Mouse (Mus musculus): ENCODE data around the gene Prickle4. TPM values are rescaled to one million over a fixed set of nuclear protein-coding genes. Genes with fewer than 3 reads are reported as not detected.
"Not testable (repeated sequence)": the region's sequence is repeated elsewhere in the genome, so short reads cannot be mapped to it uniquely, and the experiment has no call there.

Prickle4 gene
- polyA plus RNA-seq, 1 experiment = 9.0 TPM

DNA sequence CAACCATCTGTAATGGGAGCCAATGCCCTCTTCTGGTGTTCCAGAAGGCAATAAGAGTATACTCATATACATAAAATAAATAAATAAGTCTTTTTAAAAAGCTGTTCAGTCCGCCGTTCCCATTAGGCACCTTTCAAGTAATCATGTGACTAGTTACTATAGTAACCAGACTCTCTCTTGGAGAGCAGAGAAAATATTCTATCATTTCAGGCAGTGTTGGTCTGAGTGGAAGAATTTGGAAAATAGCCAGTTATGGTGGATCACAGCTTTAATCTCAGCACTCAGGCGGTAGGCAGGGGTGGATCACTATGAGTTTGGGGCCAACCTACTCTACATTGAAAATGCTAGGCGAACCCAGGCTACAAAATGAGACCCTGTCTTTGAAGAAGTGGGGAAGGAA, 25.4 kb downstream of the Prickle4 start:
- Histone ChIP-seq H3K36me3 (ENCODE audit: control insufficient read depth, insufficient read depth, low read length) (no peaks in the 10 kb centered on the region), H3K27me3 (replicated peaks; ENCODE audit: control insufficient read depth, insufficient read depth, low read length) (no peaks in the 10 kb centered on the region), H3K4me1 (ENCODE audit: control insufficient read depth, insufficient read depth, low read length) (peaks cover 3% of the 10 kb centered on the region; the same call in 1 of the 2 replicates), H3K27ac (ENCODE audit: insufficient read depth, low read depth, low read length) (no peak overlapping the region), H3K4me3 (ENCODE audit: insufficient read depth, low read depth, low read length) (no peak overlapping the region)
- 68% methylated on average over 4 of the region's 4 CpGs for WGBS
- DNase-seq = no peak
- TF ChIP-seq POLR2A (IDR thresholded peaks at IDR 0.05; ENCODE audit: low read depth, low read length) (no peak), CTCF (conservative IDR thresholded peaks at IDR 0.05; ENCODE audit: insufficient read depth, insufficient read length, low read depth, low read length) (no peak)

DNA sequence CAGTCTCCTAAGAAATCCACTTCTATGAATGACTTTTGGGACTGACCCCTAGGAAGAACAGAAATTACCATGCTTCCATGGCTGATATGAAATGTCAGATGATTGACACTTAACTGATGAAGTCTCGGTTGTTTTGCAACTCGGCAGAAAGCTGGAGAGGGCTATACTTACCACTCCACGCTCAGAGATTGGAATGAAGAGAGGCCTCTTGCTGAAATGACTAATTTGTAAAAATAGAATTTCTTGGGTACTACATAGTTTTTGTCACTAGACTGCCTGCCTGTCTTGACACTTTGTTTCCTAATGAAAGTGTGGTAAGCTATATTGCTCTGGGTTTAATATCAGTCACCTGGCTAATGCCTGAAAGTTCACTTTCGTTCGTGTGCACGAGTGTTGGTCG, 30.1 kb downstream of the Prickle4 start:
- no peak overlapping the region for H3K4me3 ChIP-seq (ENCODE audit: insufficient read depth, low read depth, low read length)
- no peak for TF ChIP-seq CTCF (conservative IDR thresholded peaks at IDR 0.05; ENCODE audit: insufficient read depth, insufficient read length, low read depth, low read length)
- TF ChIP-seq POLR2A (IDR thresholded peaks at IDR 0.05; ENCODE audit: low read depth, low read length) = no peak
- H3K36me3 ChIP-seq (ENCODE audit: control insufficient read depth, insufficient read depth, low read length) = no peaks in the 10 kb centered on the region
- no peak overlapping the region for H3K27ac ChIP-seq (ENCODE audit: insufficient read depth, low read depth, low read length)
- WGBS = 39% methylated on average over 7 of the region's 7 CpGs
- peaks cover 4% of the 10 kb centered on the region; the same call in 1 of the 2 replicates for H3K4me1 ChIP-seq (ENCODE audit: control insufficient read depth, insufficient read depth, low read length)
- no peaks in the 10 kb centered on the region for H3K27me3 ChIP-seq (replicated peaks; ENCODE audit: control insufficient read depth, insufficient read depth, low read length)
- DNase-seq = no peak

DNA sequence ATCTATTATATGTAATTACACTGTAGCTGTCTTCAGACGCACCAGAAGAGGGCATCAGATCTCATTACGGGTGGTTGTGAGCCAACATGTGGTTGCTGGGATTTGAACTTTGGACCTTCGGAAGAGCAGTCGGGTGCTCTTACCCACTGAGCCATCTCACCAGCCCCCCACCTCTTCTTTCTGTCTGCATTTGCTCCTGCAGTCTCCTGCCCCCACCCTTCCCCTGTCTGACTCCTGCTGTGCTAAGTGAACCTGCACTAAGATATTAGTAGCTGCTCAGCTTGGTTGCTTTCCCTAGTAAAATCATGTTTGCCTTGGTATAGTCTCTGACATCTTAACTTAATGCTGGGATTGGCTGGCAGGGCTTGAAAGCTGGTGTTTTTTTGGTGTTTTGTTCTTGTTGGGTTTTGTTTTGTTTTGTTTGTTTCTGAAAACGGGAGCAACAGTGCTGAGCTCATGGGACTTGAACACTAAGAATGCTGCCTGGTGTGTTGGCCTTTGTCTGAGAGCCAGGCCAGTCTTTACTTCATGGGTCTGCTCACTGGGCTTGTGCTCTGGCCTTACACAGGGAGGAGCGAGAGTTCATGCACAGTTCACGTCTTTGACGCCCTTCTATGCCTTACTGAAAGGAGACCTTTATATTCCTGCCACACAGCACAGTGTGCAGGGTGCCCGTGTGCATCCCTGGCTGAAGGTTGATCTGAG, 31.4 kb downstream of the Prickle4 start:
- Histone ChIP-seq H3K36me3 (ENCODE audit: control insufficient read depth, insufficient read depth, low read length) (no peaks in the 10 kb centered on the region), H3K27ac (ENCODE audit: insufficient read depth, low read depth, low read length) (no peak overlapping the region), H3K4me3 (ENCODE audit: insufficient read depth, low read depth, low read length) (no peak overlapping the region), H3K4me1 (ENCODE audit: control insufficient read depth, insufficient read depth, low read length) (peaks cover 4% of the 10 kb centered on the region; the same call in 1 of the 2 replicates), H3K27me3 (replicated peaks; ENCODE audit: control insufficient read depth, insufficient read depth, low read length) (no peaks in the 10 kb centered on the region)
- TF ChIP-seq CTCF (conservative IDR thresholded peaks at IDR 0.05; ENCODE audit: insufficient read depth, insufficient read length, low read depth, low read length) (no peak), POLR2A (IDR thresholded peaks at IDR 0.05; ENCODE audit: low read depth, low read length) (no peak)
- 69% methylated on average over 9 of the region's 9 CpGs for WGBS
- no peak for DNase-seq

DNA sequence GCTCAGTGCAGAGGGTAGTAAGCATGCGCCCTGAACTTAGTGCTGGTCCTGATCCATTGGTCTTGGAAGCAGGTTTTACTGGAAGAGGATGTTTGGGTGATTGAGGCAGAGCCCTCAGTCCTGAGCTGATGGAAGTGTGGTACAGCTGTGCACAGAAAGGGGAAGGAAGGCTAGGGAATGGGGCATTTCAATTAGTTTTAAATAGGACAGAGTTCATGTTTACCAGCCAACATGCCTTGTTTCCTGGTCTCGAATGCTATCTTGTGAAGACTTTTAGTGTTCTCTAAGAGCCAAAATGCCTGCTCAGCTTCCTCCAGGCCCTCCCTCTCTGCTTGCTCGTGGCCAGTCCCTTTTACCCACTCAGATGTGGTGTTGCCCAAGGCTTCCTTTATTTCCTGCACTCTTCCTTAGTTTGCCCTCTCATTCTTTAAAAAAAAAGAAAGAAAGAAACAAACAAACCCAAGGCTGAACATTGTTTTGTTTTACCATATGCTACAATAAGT, 35.7 kb downstream of the Prickle4 start:
- H3K27me3 ChIP-seq (replicated peaks; ENCODE audit: control insufficient read depth, insufficient read depth, low read length) = no peaks in the 10 kb centered on the region
- 82% methylated on average over 3 of the region's 3 CpGs for WGBS
- H3K27ac ChIP-seq (ENCODE audit: insufficient read depth, low read depth, low read length) = no peak overlapping the region
- no peak overlapping the region for H3K4me3 ChIP-seq (ENCODE audit: insufficient read depth, low read depth, low read length)
- H3K36me3 ChIP-seq (ENCODE audit: control insufficient read depth, insufficient read depth, low read length) = no peaks in the 10 kb centered on the region
- H3K4me1 ChIP-seq (ENCODE audit: control insufficient read depth, insufficient read depth, low read length) = peaks cover 4% of the 10 kb centered on the region; the same call in 1 of the 2 replicates
- DNase-seq = no peak
- TF ChIP-seq POLR2A (IDR thresholded peaks at IDR 0.05; ENCODE audit: low read depth, low read length) = no peak
- TF ChIP-seq CTCF (conservative IDR thresholded peaks at IDR 0.05; ENCODE audit: insufficient read depth, insufficient read length, low read depth, low read length) = no peak

DNA sequence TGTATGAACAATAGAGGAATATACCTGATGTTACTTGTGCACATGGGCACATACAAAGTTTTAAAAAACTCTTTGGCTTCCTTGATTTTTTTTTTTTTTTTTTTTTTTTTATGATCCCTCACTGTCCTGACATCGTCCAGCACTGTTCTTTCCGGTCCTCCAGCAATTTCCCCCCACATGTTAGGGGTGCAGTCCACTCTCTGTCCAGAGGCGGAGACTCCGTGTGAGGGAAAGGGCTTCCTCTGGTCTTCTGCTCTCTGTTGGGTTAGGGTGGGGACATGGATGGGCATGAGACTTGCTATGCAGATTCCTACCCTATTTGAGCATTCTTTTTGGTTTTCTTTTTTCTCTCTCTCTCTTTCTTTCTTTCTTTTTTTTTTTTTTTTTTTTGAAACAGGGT, 36.6 kb downstream of the Prickle4 start:
- TF ChIP-seq POLR2A (IDR thresholded peaks at IDR 0.05; ENCODE audit: low read depth, low read length) (no peak), CTCF (conservative IDR thresholded peaks at IDR 0.05; ENCODE audit: insufficient read depth, insufficient read length, low read depth, low read length) (no peak)
- no peak for DNase-seq
- WGBS = 68% methylated on average over 4 of the region's 4 CpGs
- H3K27me3 ChIP-seq (replicated peaks; ENCODE audit: control insufficient read depth, insufficient read depth, low read length) = no peaks in the 10 kb centered on the region
- H3K27ac ChIP-seq (ENCODE audit: insufficient read depth, low read depth, low read length) = no peak overlapping the region
- H3K36me3 ChIP-seq (ENCODE audit: control insufficient read depth, insufficient read depth, low read length) = no peaks in the 10 kb centered on the region
- no peak overlapping the region for H3K4me3 ChIP-seq (ENCODE audit: insufficient read depth, low read depth, low read length)
- H3K4me1 ChIP-seq (ENCODE audit: control insufficient read depth, insufficient read depth, low read length) = no peaks in the 10 kb centered on the region

DNA sequence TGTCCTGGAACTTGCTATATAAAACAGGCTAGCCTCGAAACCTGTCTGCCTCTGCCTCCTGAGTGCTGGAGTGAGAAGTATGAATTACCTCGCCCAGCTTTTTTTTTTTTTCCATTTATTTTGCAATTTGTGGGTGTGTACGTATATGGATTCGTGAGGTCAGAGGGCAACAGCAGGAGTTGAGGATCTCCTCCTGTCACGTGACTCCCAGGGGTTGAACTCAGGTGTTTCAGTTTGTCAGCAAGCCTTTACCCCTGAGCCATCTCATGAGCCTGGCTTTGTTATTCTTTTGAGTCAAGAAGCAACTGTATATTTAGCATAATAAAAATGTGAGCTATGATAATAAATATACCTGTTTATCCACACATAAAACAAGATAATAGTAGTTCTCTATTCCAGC, 38.8 kb downstream of the Prickle4 start:
- 81% methylated on average over 5 of the region's 5 CpGs for WGBS
- Histone ChIP-seq H3K4me1 (ENCODE audit: control insufficient read depth, insufficient read depth, low read length) (no peaks in the 10 kb centered on the region), H3K27me3 (replicated peaks; ENCODE audit: control insufficient read depth, insufficient read depth, low read length) (no peaks in the 10 kb centered on the region), H3K4me3 (ENCODE audit: insufficient read depth, low read depth, low read length) (no peak overlapping the region), H3K27ac (ENCODE audit: insufficient read depth, low read depth, low read length) (no peak overlapping the region), H3K36me3 (ENCODE audit: control insufficient read depth, insufficient read depth, low read length) (no peaks in the 10 kb centered on the region)
- DNase-seq = no peak
- no peak for TF ChIP-seq POLR2A (IDR thresholded peaks at IDR 0.05; ENCODE audit: low read depth, low read length)
- TF ChIP-seq CTCF (conservative IDR thresholded peaks at IDR 0.05; ENCODE audit: insufficient read depth, insufficient read length, low read depth, low read length) = no peak

DNA sequence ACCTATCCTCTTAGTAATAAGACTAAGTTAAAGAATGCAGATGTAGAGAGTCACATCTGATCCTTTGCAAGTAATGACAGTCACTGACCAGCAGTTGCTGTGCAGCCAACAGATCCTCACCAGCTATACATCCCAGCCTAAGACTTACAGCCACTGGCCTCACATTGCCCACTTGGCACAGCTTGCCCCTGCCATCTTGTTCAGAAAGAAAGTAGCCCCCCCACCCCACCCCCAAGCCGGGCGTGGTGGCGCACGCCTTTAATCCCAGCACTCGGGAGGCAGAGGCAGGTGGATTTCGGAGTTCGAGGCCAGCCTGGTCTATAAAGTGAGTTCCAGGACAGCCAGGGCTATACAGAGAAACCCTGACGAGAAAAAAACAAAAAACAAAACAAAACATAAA, 40.2 kb downstream of the Prickle4 start:
- not testable (repeated sequence) for H3K36me3 ChIP-seq (ENCODE audit: control insufficient read depth, insufficient read depth, low read length); H3K27ac ChIP-seq (ENCODE audit: insufficient read depth, low read depth, low read length); H3K27me3 ChIP-seq (replicated peaks; ENCODE audit: control insufficient read depth, insufficient read depth, low read length); H3K4me3 ChIP-seq (ENCODE audit: insufficient read depth, low read depth, low read length); H3K4me1 ChIP-seq (ENCODE audit: control insufficient read depth, insufficient read depth, low read length); DNase-seq
- 93% methylated on average over 8 of the region's 8 CpGs for WGBS

All from kidney, adult 2 months (tissue).